Mouse (Mus musculus): ENCODE data around the gene D17H6S53E. TPM values are rescaled to one million over a fixed set of nuclear protein-coding genes. Genes with fewer than 3 reads are reported as not detected.

D17H6S53E gene
- polyA plus RNA-seq, 1 experiment, result 4.6 TPM

- TF ChIP-seq POLR2A (IDR thresholded peaks at IDR 0.05; ENCODE audit: borderline replicate concordance, extremely low read depth, insufficient read depth, insufficient read length, poor library complexity, severe bottlenecking) (no peak), CTCF (IDR thresholded peaks at IDR 0.05; ENCODE audit: borderline replicate concordance, extremely low read depth, insufficient read depth, insufficient read length) (no peak)
- DNase-seq (ENCODE audit: low read depth), result no peak
These were observed 31.1 kb downstream of the D17H6S53E start for GRCm38 (mm10) chr17:35157254-35157653.

DNA sequence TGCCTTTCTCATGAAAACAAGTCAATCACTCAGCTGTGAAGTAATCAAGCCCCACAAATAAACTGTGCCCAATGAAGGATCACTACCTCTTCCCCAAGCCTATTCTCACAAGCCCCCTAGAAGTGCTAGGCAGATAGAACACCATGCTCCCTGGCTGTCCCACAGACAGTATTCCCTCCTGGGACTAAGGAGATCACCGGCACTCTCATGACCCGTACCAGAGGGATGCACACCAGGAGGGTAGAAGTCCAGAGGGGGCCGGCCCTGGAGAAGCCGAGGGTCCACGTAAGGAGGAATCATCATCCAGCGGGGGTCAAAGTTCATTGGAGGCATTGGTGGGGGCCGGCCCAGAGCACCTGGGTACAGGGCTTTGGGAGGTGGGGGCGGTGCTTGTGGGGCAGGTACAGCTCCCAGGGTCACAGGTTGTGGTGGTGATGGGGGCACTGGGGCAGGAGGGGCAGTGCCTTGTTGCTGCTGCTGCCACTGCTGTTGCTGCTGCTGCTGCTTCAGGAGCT is 31.5 kb downstream of the D17H6S53E start:
- TF ChIP-seq CTCF (IDR thresholded peaks at IDR 0.05; ENCODE audit: borderline replicate concordance, extremely low read depth, insufficient read depth, insufficient read length) (no peak), POLR2A (IDR thresholded peaks at IDR 0.05; ENCODE audit: borderline replicate concordance, extremely low read depth, insufficient read depth, insufficient read length, poor library complexity, severe bottlenecking) (no peak)

GRCm38 (mm10) chr17:35158850-35159593 is 32.8 kb downstream of the D17H6S53E start:
- no peak for TF ChIP-seq CTCF (IDR thresholded peaks at IDR 0.05; ENCODE audit: borderline replicate concordance, extremely low read depth, insufficient read depth, insufficient read length)
- DNase-seq (ENCODE audit: low read depth), result no peak

More for the DNA sequence above, 31.5 kb downstream of the D17H6S53E start:
- DNase-seq (ENCODE audit: low read depth), result no peak

- no peak for DNase-seq (ENCODE audit: low read depth)
- TF ChIP-seq POLR2A (IDR thresholded peaks at IDR 0.05; ENCODE audit: borderline replicate concordance, extremely low read depth, insufficient read depth, insufficient read length, poor library complexity, severe bottlenecking) (no peak), CTCF (IDR thresholded peaks at IDR 0.05; ENCODE audit: borderline replicate concordance, extremely low read depth, insufficient read depth, insufficient read length) (no peak)
These were observed 33.5 kb downstream of the D17H6S53E start for GRCm38 (mm10) chr17:35159638-35160037.

DNA sequence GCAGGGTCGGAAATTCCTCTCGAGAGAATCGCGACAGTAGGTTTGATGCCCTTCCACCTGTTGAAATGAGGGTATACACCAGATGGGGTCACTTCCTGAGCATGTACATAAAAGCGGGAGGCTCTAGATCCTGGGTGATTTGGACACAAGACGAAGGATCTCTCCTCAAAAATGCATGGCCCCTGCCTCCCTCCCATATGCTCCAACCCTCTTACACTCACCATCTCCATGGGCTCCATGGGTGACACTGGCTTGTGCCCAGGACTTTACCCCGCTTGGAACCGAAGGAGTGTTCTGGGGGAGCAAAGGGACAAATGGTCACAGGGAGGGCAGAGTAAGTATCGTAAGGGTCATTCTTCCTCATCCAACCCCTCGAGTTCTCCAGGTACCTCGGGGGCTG is 35.2 kb downstream of the D17H6S53E start:
- TF ChIP-seq CTCF (IDR thresholded peaks at IDR 0.05; ENCODE audit: borderline replicate concordance, extremely low read depth, insufficient read depth, insufficient read length), result no peak
- TF ChIP-seq POLR2A (IDR thresholded peaks at IDR 0.05; ENCODE audit: borderline replicate concordance, extremely low read depth, insufficient read depth, insufficient read length, poor library complexity, severe bottlenecking), result no peak
- no peak for DNase-seq (ENCODE audit: low read depth)

- no peak for DNase-seq (ENCODE audit: low read depth)
These were observed 35.9 kb downstream of the D17H6S53E start for GRCm38 (mm10) chr17:35162121-35162520.

DNA sequence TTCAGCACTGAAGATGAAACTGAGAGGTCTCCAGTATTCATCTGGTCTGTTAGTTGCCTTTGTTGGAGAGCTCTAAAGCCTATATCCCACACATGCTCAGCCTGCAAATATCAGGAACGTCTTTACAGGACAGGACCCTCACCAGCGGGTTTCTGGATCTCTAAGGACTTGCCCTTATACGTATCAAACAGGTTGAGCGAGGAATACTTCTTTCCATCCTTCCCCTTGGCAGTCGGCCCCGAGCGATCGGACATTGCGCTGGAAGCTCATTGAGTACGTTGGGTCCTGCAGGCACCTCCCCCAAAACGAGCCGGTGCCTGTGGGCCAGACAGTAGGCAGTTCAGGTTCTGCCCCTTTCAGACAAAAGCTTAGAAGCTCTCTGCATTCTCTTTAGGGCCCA is 36.6 kb downstream of the D17H6S53E start:
- TF ChIP-seq CTCF (IDR thresholded peaks at IDR 0.05; ENCODE audit: borderline replicate concordance, extremely low read depth, insufficient read depth, insufficient read length), result no peak
- TF ChIP-seq POLR2A (IDR thresholded peaks at IDR 0.05; ENCODE audit: borderline replicate concordance, extremely low read depth, insufficient read depth, insufficient read length, poor library complexity, severe bottlenecking), result no peak

More at GRCm38 (mm10) chr17:35162121-35162520, 35.9 kb downstream of the D17H6S53E start:
- no peak for TF ChIP-seq CTCF (IDR thresholded peaks at IDR 0.05; ENCODE audit: borderline replicate concordance, extremely low read depth, insufficient read depth, insufficient read length)
- no peak for TF ChIP-seq POLR2A (IDR thresholded peaks at IDR 0.05; ENCODE audit: borderline replicate concordance, extremely low read depth, insufficient read depth, insufficient read length, poor library complexity, severe bottlenecking)

GRCm38 (mm10) chr17:35163326-35164081 is 37.3 kb downstream of the D17H6S53E start:
- peak; percentile 28 for DNase-seq (ENCODE audit: low read depth)
- TF ChIP-seq CTCF (IDR thresholded peaks at IDR 0.05; ENCODE audit: borderline replicate concordance, extremely low read depth, insufficient read depth, insufficient read length) (no peak), POLR2A (IDR thresholded peaks at IDR 0.05; ENCODE audit: borderline replicate concordance, extremely low read depth, insufficient read depth, insufficient read length, poor library complexity, severe bottlenecking) (no peak)

More for the DNA sequence above, 36.6 kb downstream of the D17H6S53E start:
- no peak for DNase-seq (ENCODE audit: low read depth)

DNA sequence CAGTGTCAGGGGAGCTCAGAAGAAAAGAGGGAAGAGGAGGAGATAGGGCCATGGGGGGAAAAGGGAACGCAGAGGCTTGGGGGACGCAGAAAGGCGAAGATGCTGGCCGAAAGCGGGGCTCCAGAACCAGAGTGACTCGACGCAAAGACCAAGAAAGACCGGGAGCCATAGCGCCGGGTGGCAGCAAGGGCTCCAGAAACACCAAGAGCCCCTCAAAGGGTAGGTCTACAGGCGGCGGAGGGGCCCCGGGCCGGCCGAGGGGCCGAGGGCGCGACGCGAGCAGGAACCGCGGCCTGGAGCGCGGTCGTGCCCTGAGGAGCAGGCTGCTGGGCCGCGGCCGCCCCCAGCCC is 38.0 kb downstream of the D17H6S53E start:
- DNase-seq (ENCODE audit: low read depth), result peak; percentile 20
- TF ChIP-seq POLR2A (IDR thresholded peaks at IDR 0.05; ENCODE audit: borderline replicate concordance, extremely low read depth, insufficient read depth, insufficient read length, poor library complexity, severe bottlenecking), result no peak
- no peak for TF ChIP-seq CTCF (IDR thresholded peaks at IDR 0.05; ENCODE audit: borderline replicate concordance, extremely low read depth, insufficient read depth, insufficient read length)

DNA sequence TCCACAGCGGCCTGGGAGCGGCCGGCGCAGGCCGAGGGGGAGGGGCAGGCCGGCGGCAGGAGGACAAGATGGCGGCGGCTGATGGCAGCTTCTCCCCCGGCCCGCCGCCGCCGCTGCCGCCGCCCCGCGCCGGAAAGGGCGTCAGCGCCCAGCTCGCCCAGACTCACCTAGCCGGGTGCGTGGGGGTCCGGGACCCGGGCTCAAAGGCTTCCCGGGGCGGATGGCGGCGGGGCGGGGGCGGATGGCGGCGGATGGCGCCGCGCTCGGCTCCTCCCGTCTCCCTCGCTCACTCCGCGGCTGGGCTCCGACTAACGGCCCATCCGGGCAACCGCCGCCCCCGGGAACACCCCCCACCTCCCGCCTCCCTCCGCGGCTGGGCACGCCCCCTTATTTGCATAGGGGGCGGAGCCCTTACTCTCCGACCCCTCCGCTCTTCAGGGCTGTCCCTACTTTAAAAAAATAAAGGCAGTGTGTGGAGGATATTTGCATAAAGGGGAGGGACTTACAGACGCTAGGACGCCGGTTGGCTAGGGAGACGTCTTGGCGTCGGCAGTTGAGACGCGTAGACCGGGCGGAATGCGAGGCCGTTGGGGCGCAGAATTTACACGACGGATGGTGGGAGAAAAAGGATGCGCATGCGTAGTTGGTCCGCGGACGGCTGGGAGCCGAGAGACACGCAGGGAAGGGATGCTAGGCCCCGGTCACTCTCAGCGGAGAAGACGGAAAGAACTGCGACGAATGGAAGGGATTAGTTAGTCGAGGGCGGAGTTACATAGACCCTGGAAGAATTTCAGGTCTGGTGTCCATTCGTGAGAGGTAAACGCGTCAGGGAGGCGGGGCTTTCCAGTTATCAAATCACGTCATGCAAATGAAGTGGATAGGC is 38.6 kb downstream of the D17H6S53E start, which contains the start of gene Prrc2a:
Gene Prrc2a, minus strand, starts transcription at position 330 of the 883 bp plus-strand sequence.
- TF ChIP-seq POLR2A (IDR thresholded peaks at IDR 0.05; ENCODE audit: borderline replicate concordance, extremely low read depth, insufficient read depth, insufficient read length, poor library complexity, severe bottlenecking) (peak; percentile 96), CTCF (IDR thresholded peaks at IDR 0.05; ENCODE audit: borderline replicate concordance, extremely low read depth, insufficient read depth, insufficient read length) (no peak)
- DNase-seq (ENCODE audit: low read depth), result peak; percentile 100
